Mouse (Mus musculus): ENCODE results near the gene Gm49321. TPM values are rescaled to one million over a fixed set of nuclear protein-coding genes. Genes with fewer than 3 reads are reported as not detected.

Gene Gm49321
- not detected in 2 replicates for polyA plus RNA-seq (2012; rRNA removed)

DNA sequence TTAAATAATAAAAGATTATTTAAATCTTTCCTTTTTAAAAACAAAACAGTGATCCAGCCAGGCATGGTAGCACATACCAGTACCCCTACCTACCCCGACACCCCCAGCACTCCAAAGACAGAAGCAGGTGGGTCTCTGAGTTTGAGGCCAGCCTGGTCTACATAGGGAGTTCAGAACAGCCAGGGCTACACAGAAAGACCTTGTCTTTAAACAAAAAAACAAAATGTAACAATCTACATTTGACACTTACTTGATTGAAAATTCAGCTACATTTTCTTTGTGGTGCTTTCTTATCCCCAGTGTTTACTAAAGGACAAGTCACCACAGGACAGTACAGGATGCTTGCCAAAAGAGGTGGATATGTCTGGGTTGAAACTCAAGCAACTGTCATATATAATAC, at the start of gene Gm49321:
Gene Gm49321 (plus strand): TSS at position 301 of the 400 bp plus-strand sequence.

DNA sequence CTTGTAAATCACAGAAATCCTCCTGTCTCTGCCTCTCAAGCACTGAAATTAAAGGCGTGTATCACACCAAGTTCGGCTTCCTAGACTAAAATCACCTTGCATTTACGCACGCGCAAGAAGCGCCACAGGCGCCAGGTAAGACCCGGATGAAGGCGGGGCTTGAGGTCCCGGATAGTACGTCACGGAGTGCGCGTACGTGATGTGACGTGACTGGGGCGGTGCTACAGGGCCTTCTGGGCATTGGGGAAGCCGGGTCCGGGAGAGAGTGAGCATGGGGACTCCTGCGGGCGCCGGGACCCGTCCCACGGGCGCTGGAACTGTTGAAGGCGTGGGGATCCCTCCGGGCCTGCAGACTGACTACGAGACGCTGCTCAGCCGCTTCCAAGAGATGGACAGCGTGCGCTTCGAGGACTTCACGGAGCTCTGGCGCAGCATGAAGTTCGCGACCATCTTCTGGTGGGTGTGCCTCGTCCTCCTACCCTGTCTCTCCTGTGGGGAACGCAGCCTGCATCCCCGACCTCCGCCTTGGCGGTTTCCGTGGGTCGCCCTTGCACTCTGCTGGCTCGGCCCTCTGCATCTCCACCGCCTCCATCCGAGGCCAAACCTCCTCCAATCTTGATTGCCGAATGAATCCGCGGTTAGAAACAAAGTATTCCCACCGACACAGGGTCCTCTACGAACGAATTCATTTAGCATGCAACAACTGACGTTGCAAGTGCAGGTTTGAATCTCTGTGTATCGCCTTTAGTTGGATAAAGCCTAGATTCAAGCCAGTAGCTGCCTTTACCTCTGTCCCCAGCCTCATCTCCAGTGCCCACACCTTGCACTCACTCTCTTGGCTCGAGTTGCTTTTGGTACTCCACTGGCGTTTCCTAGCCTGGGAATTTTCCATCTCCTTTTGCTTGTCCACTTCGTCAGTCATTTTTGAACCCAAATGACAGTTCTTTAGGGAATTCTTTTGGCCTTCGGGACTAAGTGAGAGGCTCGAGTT, 27.1 kb downstream of the Gm49321 start, which contains the start of gene Snapc1:
Gene Snapc1 (plus strand): TSS at position 191 of the 991 bp plus-strand sequence.

DNA sequence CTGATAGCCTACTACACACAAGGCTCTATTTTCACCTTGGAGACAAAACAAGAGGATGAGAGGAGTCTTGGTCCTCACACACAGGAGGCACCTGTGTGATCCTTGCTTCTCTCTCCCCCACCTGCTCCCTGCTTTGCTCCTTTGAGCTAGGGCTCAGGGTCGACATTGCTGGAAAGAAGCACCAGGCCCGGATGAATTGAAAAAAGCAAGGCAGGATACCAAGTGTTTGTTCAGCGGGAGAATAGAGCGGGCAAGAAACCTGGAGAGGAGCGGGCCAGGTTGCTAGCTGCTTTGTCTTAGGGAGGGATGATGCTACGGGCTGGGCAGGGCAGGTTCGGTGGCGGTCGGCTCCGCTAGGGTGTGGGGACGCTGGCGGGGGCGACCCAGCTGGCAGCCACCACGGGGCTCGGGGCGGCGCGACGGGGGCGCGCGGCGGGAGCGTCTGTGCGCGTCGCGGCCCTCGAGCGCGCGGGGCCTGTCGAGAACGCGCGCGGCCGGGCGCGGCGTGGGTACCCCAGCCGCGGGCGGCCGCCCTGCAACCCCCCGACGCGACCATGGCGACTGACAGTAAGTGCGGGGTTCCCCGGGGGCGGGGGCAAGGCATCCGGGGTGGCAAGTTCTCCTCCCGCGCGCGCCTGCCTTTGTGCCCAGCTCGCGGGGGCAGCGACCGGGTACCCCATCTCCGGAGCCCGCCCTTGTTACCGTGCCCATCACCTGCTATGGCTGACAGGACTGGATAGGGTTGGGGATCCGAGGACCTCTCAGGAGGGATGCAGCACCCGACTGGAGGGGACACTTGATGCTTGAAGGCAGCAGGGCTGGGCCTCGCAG, 60.1 kb downstream of the Gm49321 start, which contains the start of gene Syt16:
Gene Syt16 (plus strand): TSS at position 365 of the 831 bp plus-strand sequence.

Other genes starting within 250 kb of the Gm49321 start
- 39.0 and 51.7 TPM in 2 replicates for gene Hif1a, start 36.3 kb upstream of the Gm49321 start, polyA plus RNA-seq (2012; rRNA removed)
- gene Snapc1, start 26.8 kb downstream of the Gm49321 start, polyA plus RNA-seq (2012; rRNA removed) = 9.3 and 9.6 TPM in 2 replicates
- gene Syt16, start 60.0 kb downstream of the Gm49321 start, polyA plus RNA-seq (2012; rRNA removed) = 0.23 and 0.42 TPM in 2 replicates

Data from colon, adult 2 months (tissue).